Mouse (Mus musculus): ENCODE measurements at regions not wholly inside any gene's neighbourhood (a gene's known extent, or its start where the extent isn't known, plus 50 kb on each side); places are given as distances from the start of the nearest gene placed in this dataset.

DNA sequence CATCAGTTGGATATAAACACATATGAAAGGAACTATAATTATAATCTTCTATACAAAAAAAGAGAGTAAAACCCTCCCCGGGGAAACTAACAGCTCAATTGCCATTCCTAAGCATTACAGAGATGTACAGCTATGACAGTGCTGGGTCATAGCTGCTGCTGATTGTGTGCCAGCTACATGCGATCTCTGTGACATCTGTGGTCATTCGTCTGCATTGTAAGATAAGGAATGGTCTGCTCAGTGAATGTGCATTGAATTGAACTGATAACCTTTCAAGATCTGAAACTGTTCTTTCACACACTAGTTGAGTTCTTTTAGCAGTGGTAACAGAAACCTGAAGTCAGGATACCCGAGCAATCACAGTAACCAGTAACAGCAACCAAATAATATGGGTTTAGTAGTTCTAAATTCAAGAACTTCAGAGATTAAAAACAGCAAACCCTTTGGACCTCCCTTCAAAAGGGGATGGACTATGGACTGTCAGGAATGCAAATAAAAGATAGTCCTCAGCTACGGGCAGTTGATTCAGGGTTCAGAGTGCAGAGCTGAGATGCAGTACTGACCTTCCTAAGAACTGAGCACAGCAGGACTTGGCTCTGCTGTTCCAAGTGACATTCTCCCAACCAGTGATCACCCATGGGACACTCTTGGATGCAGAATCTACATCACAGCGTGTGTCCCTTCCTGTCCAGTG lies 295.7 kb downstream of the Cd47 start:
- DNase-seq (ENCODE audit: low spot score): no peak

DNA sequence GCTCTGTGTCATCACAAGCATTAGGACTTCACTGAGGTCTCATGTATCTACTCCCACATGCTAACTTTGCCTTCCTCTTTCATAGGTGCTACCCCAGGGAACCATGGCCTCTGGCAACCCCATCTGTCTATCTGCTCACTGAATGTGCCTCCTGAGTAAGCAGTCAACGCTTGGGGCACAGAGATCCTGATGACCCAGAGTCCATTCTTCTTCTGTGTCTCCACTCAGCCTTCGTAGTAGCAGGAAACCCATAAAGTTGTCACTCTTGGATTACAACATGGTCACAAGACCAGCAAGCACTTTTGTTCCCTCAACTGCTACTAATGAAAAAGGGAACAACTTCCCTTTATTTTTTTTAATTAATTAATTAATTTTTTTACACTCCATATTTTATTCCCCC lies 296.2 kb downstream of the Cd47 start:
- DNase-seq (ENCODE audit: low spot score): no peak

DNA sequence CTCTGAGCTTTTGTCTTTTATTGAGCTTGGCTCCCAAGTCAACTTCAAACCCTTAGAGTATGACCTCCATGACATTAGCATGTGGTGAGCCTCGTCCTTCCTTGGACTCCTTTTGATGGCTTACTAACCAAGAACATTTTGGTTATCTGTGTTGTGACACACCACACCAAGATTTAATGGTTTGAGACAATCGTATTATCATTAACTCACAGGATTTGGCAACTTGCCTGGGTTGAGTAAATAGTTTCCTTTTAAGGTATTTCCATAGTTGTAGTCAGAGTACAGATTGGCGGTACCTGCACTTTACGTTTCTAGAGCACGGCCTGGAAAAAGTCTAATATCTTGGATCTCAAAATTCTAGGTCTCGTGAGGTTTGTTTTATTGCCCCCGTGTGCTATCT lies 303.0 kb downstream of the Cd47 start:
- no peak for DNase-seq (ENCODE audit: low spot score)

DNA sequence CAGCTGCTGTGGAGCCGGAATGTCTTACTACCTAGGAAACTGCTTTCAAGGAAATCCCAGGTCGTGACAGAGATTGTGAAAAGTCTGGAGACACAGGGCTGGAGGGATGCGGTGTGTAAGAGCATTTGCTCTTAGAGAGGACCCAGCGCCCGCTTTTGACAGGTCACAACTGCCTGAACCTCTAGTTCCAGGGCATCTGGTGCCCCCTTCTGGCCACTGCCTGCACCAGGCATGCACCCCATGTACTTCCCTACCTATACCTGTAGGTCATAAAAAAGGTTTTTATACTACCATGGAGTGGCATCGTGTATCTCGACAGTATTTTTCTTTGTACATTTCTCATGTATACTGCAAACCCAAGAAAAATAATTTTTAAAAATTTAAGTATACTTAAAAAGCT lies 314.0 kb downstream of the Bbx start:
- peak; percentile 10 for DNase-seq (ENCODE audit: low spot score)

DNA sequence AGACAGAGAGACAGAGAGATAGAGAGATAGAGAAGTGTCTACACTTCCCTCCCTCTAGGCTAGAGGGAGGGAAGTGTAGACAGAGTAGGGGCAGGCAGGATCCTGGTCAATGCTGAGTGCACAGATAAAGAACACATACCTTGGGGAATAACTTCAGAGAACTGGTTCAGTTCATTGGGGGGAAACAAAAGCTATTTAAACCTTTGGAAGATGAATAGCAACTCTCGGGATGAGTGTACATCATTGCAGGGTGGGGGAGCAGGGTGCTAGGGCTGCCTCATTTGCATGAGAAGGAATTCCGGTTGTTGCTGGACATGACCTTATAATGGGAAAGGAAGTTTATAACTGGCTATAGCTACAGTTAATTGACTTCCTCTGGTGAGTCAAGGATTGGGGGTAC lies 309.7 kb downstream of the Bbx start:
- no peak for DNase-seq (ENCODE audit: low spot score)

DNA sequence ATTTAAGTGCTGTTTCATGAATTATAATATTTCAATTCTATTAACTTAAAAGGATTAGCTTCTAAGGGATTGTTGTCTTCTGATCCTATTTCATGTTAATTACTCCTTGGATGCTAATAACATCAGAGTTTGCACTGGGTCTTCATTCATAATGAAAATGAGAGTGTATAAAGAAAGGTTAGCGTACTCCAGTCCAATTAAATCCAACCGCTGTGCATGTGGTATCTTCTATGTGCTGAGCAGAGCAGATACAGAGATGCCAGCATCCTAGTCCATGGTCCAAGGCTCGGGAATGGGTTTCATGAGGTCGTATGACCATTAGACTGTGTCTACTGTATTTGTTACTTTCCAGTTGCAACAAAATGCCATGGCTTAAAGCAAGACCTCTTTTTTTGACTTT lies 307.5 kb downstream of the Bbx start:
- DNase-seq (ENCODE audit: low spot score): no peak

DNA sequence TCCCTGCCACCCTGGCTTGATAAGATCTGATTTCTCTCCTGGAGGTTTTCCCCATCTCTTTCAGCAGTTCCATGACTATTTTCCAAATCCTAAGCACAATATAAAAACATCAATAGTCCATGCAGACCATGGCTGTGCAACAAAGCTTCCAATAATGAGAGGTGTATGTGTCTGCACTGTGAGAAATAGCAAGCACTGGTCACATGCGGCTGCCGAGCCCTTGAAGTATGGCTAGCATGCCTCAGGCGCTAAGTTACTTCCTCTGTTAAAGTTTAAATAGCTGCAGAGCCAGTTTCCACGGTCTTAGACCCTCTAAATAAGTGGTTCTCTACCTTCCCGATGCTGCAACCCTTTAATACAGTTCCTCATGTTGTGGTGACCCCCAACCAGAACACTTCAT lies 306.6 kb downstream of the Bbx start:
- DNase-seq (ENCODE audit: low spot score): no peak

DNA sequence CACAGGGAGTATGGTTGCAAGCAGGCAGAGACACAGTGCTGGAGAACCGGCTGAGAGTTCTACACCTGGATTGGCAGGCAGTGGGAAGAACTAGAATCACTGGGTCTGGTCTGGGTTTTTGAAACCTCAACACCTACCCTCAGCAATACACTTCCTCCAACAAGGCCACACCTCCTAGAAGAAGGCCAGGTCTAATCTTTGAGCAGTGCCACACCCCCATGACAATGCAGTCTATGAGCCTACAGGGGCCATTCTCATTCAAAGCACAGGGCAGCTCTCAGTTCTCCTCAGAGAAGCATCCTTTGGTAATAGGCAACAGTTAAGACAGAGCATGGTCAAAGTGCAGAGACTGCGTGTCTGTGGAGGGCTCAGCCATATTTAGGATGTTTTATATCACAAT lies 300.8 kb downstream of the Bbx start:
- DNase-seq (ENCODE audit: low spot score): no peak
